Mouse (Mus musculus) embryonic facial prominence, embryonic 11.5 days (tissue): ENCODE results near the gene Tlr6. TPM values are rescaled to one million over a fixed set of nuclear protein-coding genes. Genes with fewer than 3 reads are reported as not detected.

Experiments
- microRNA counts: library from miRNA; unstranded; fragments of <30 nt; microRNA quantifications from one replicate; lab custom pipeline; 2016
- microRNA-seq: library from miRNA; unstranded; fragments of <30 nt; microRNA quantifications from one replicate; pipeline ENCODE4, GENCODE M21; 2016; ENCODE audit warnings: borderline number of aligned reads
- polyA plus RNA-seq: library from polyadenylated mRNA; unstranded; fragments of >200 nt; fragmentation: Nextera tagmentation; extraction: Ambion mirVana; gene quantifications from 2 replicates; pipeline ENCODE4 v1.2.1, GENCODE M21; 2014

Tlr6 gene
- polyA plus RNA-seq, 1 experiment from 2014 or later = 0.50 TPM

MicroRNA genes within 50 kb of the gene (microRNA counts, 519-probe panel; counts per million panel counts)
- 2,676 counts per million, percentile 30 among the panel's probes with 10 or more counts for microRNA mmu-miR-574-3p (lab: Ali Mortazavi, UCI)
- not detected for microRNA mmu-miR-574-5p (lab: Ali Mortazavi, UCI)

Small RNA genes lying within 50 kb of the gene (microRNA-seq; reads per million reads assigned to microRNA genes)
- 88.0 reads per million, percentile 39 among the genes with 10 or more reads in this experiment for gene Mir574

Other genes starting within 250 kb of the Tlr6 start
- gene Klf3, start 156.7 kb downstream of the Tlr6 start, polyA plus RNA-seq = 31.5 and 34.6 TPM in 2 replicates
- 0.56 and 0.64 TPM in 2 replicates for gene Tlr1, start 26.5 kb downstream of the Tlr6 start, polyA plus RNA-seq
- gene Fam114a1, start 10.0 kb upstream of the Tlr6 start, polyA plus RNA-seq = 16.1 and 18.8 TPM in 2 replicates
- gene Tmem156, start 132.0 kb upstream of the Tlr6 start, polyA plus RNA-seq = not detected in 2 replicates
- gene Klhl5, start 147.4 kb upstream of the Tlr6 start, polyA plus RNA-seq = 13.5 and 14.9 TPM in 2 replicates
- gene Wdr19, start 239.6 kb upstream of the Tlr6 start, polyA plus RNA-seq = 13.6 and 14.1 TPM in 2 replicates